Mouse (Mus musculus): ENCODE data around the gene Cachd1. TPM values are rescaled to one million over a fixed set of nuclear protein-coding genes. Genes with fewer than 3 reads are reported as not detected.

Cachd1 gene
- polyA plus RNA-seq, 1 experiment, result 3.9 TPM

DNA sequence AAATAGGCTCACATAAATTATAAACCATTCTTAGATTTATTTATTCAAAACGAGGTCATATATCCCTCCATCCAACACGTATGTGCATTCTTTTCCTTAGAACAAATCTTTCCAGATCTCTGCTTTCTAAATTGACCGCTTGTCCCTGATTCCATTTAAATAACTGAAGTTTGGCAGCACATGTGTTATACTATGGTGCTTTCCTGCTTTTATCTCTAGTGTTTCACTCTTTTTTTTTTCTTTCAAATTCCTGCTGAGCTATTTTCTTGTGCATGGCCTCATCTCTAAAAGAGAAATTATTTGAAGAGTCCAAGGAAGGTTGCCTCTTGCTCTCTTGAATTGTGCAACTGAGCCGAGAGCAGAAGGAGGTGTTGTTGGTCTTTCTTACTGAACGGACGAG, 147.1 kb downstream of the Cachd1 start:
- H3K36me3 ChIP-seq (ENCODE audit: control insufficient read depth, insufficient read depth), result peaks cover 5% of the 10 kb centered on the region
- TF ChIP-seq MYOD1 (IDR thresholded peaks at IDR 0.05; ENCODE audit: control insufficient read depth in 1 of 3, insufficient read length in 2 of 3, low read depth in 2 of 3) (no peak), USF1 (IDR thresholded peaks at IDR 0.05; ENCODE audit: low read depth) (no peak), CEBPB (IDR thresholded peaks at IDR 0.05; ENCODE audit: insufficient read depth, poor library complexity, severe bottlenecking) (no peak), REST (IDR thresholded peaks at IDR 0.05; ENCODE audit: insufficient read depth, insufficient read length) (no peak), SRF (IDR thresholded peaks at IDR 0.05; ENCODE audit: control insufficient read depth, insufficient read length, low read depth) (no peak), TCF12 (IDR thresholded peaks at IDR 0.05; ENCODE audit: insufficient read depth, poor library complexity, severe bottlenecking) (no peak), POLR2AphosphoS2 (IDR thresholded peaks at IDR 0.05; ENCODE audit: insufficient read length, low read depth) (no peak), MAX (IDR thresholded peaks at IDR 0.05; ENCODE audit: low read depth) (no peak), POLR2A (IDR thresholded peaks at IDR 0.05; ENCODE audit: insufficient read length, low read depth) (no peak), TCF3 (IDR thresholded peaks at IDR 0.05; ENCODE audit: insufficient read length, low read depth) (no peak), MYOG (IDR thresholded peaks at IDR 0.05; ENCODE audit: control insufficient read depth in 1 of 3, insufficient read depth in 1 of 3, insufficient read length in 2 of 3, low read depth in 2 of 3) (no peak), E2F4 (IDR thresholded peaks at IDR 0.05; ENCODE audit: insufficient read depth) (no peak)
- H3K27me3 ChIP-seq (ENCODE audit: control insufficient read depth, insufficient read depth, insufficient read length), result no peaks in the 10 kb centered on the region
- H3K79me2 ChIP-seq (ENCODE audit: control insufficient read depth, insufficient read depth), result no peaks in the 10 kb centered on the region
- no peak overlapping the region for H3K4me3 ChIP-seq
- H3K4me2 ChIP-seq (ENCODE audit: low read depth), result no peak overlapping the region
- no peak overlapping the region for H3ac ChIP-seq (ENCODE audit: control insufficient read depth, insufficient read length)

DNA sequence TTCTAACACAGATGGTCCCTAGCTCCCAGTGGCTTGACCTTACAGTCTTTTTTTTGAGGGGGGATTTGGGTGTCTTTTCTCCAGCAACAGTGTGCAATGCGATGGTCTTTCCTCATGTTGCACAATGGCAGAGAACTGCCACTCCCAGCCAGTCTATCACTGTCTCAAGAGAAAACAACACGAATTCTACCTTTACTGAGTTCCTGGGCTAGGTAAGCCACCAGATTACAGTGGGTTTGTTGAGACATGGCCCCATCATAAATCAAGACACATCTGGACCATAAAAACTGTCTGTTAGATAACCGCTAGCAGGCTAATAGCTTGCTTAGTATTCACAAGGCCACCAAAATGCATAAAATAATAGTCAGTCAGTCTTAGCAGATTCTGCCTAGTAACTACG, 147.8 kb downstream of the Cachd1 start:
- H3K79me2 ChIP-seq (ENCODE audit: control insufficient read depth, insufficient read depth), result no peaks in the 10 kb centered on the region
- peaks cover 5% of the 10 kb centered on the region for H3K36me3 ChIP-seq (ENCODE audit: control insufficient read depth, insufficient read depth)
- H3K4me2 ChIP-seq (ENCODE audit: low read depth), result no peak overlapping the region
- TF ChIP-seq MYOD1 (IDR thresholded peaks at IDR 0.05; ENCODE audit: control insufficient read depth in 1 of 3, insufficient read length in 2 of 3, low read depth in 2 of 3) (no peak), SRF (IDR thresholded peaks at IDR 0.05; ENCODE audit: control insufficient read depth, insufficient read length, low read depth) (no peak), E2F4 (IDR thresholded peaks at IDR 0.05; ENCODE audit: insufficient read depth) (no peak), USF1 (IDR thresholded peaks at IDR 0.05; ENCODE audit: low read depth) (no peak), TCF12 (IDR thresholded peaks at IDR 0.05; ENCODE audit: insufficient read depth, poor library complexity, severe bottlenecking) (no peak), TCF3 (IDR thresholded peaks at IDR 0.05; ENCODE audit: insufficient read length, low read depth) (no peak), MYOG (IDR thresholded peaks at IDR 0.05; ENCODE audit: control insufficient read depth in 1 of 3, insufficient read depth in 1 of 3, insufficient read length in 2 of 3, low read depth in 2 of 3) (no peak)
- H3K4me3 ChIP-seq, result no peak overlapping the region
- no peak overlapping the region for H3ac ChIP-seq (ENCODE audit: control insufficient read depth, insufficient read length)
- no peaks in the 10 kb centered on the region for H3K27me3 ChIP-seq (ENCODE audit: control insufficient read depth, insufficient read depth, insufficient read length)

DNA sequence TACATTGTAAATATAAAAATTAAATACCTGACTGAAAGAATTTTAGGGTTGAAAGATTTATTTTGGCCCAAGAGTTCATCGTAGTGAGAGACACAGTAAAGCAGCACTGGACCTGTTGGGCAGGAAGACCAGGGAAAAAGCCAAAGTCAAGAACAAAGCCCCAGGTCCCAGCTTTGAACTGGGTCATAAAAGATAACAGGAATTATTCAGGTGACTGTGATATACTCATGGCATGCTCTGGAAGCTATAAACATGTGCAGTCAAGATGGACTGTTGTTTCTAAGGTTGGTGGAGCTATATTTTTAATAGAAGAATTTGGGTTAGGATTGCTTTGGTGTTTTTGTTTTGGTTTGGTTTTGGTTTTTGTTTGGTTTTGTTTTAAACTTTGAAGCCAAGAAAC, 148.7 kb downstream of the Cachd1 start:
- TF ChIP-seq TCF12 (IDR thresholded peaks at IDR 0.05; ENCODE audit: insufficient read depth, poor library complexity, severe bottlenecking) (no peak), REST (IDR thresholded peaks at IDR 0.05; ENCODE audit: insufficient read depth, insufficient read length) (no peak), SRF (IDR thresholded peaks at IDR 0.05; ENCODE audit: control insufficient read depth, insufficient read length, low read depth) (no peak), POLR2AphosphoS2 (IDR thresholded peaks at IDR 0.05; ENCODE audit: insufficient read length, low read depth) (no peak), MYOD1 (IDR thresholded peaks at IDR 0.05; ENCODE audit: control insufficient read depth in 1 of 3, insufficient read length in 2 of 3, low read depth in 2 of 3) (no peak), MYOG (IDR thresholded peaks at IDR 0.05; ENCODE audit: control insufficient read depth in 1 of 3, insufficient read depth in 1 of 3, insufficient read length in 2 of 3, low read depth in 2 of 3) (no peak), POLR2A (IDR thresholded peaks at IDR 0.05; ENCODE audit: insufficient read length, low read depth) (no peak), USF1 (IDR thresholded peaks at IDR 0.05; ENCODE audit: low read depth) (no peak), CEBPB (IDR thresholded peaks at IDR 0.05; ENCODE audit: insufficient read depth, poor library complexity, severe bottlenecking) (no peak), E2F4 (IDR thresholded peaks at IDR 0.05; ENCODE audit: insufficient read depth) (no peak), TCF3 (IDR thresholded peaks at IDR 0.05; ENCODE audit: insufficient read length, low read depth) (no peak), MAX (IDR thresholded peaks at IDR 0.05; ENCODE audit: low read depth) (no peak)
- Histone ChIP-seq H3K4me3 (no peak overlapping the region), H3K79me2 (ENCODE audit: control insufficient read depth, insufficient read depth) (no peaks in the 10 kb centered on the region), H3K27me3 (ENCODE audit: control insufficient read depth, insufficient read depth, insufficient read length) (no peaks in the 10 kb centered on the region), H3K4me2 (ENCODE audit: low read depth) (no peak overlapping the region), H3K36me3 (ENCODE audit: control insufficient read depth, insufficient read depth) (peaks cover 2% of the 10 kb centered on the region), H3ac (ENCODE audit: control insufficient read depth, insufficient read length) (no peak overlapping the region)

DNA sequence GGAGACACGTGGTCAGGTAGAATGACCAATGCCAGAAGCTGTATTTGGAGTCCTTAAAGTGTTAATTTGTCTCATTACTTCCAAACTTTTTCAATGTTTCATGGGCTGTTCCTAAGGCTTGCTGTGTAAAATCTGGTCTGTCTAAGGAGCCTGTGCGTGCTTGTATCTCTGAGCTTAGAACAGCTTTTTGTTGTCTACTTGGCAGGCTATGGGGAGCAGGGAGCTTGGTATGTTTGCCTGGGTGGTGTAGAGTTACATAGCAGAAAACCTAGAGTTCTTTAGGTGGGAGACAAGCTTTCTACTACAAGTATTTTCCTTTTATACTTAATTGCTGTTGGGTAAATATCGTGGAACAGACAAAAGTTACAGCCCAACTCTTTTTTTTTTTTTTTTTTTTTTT, 150.1 kb downstream of the Cachd1 start:
- Histone ChIP-seq H3K4me2 (ENCODE audit: low read depth) (no peak overlapping the region), H3K36me3 (ENCODE audit: control insufficient read depth, insufficient read depth) (no peaks in the 10 kb centered on the region), H3K4me3 (no peak overlapping the region), H3K79me2 (ENCODE audit: control insufficient read depth, insufficient read depth) (no peaks in the 10 kb centered on the region), H3ac (ENCODE audit: control insufficient read depth, insufficient read length) (no peak overlapping the region), H3K27me3 (ENCODE audit: control insufficient read depth, insufficient read depth, insufficient read length) (no peaks in the 10 kb centered on the region)
- TF ChIP-seq USF1 (IDR thresholded peaks at IDR 0.05; ENCODE audit: low read depth) (no peak), POLR2A (IDR thresholded peaks at IDR 0.05; ENCODE audit: insufficient read length, low read depth) (no peak), REST (IDR thresholded peaks at IDR 0.05; ENCODE audit: insufficient read depth, insufficient read length) (no peak), SRF (IDR thresholded peaks at IDR 0.05; ENCODE audit: control insufficient read depth, insufficient read length, low read depth) (no peak), E2F4 (IDR thresholded peaks at IDR 0.05; ENCODE audit: insufficient read depth) (no peak), MYOD1 (IDR thresholded peaks at IDR 0.05; ENCODE audit: control insufficient read depth in 1 of 3, insufficient read length in 2 of 3, low read depth in 2 of 3) (no peak), TCF12 (IDR thresholded peaks at IDR 0.05; ENCODE audit: insufficient read depth, poor library complexity, severe bottlenecking) (no peak), MYOG (IDR thresholded peaks at IDR 0.05; ENCODE audit: control insufficient read depth in 1 of 3, insufficient read depth in 1 of 3, insufficient read length in 2 of 3, low read depth in 2 of 3) (no peak), CEBPB (IDR thresholded peaks at IDR 0.05; ENCODE audit: insufficient read depth, poor library complexity, severe bottlenecking) (no peak)

DNA sequence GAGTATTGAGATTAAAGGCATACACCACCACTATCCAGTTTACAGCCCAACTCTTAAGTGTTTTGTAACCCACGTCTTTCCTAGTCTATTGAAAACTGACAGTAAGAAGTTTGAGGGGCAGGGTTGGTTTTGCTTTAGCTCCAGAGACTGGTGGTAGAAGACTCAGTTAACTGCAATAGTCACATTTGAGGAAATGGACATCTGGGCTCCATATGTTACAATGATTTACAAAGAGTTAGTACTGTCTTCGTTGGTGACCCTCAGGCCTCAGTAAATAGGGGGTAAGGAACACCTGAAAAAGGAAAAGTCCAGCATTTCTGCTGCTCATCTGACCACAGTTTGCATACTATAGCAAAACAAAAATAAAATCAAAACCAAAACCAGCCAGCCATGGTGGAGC, 150.6 kb downstream of the Cachd1 start:
- Histone ChIP-seq H3K36me3 (ENCODE audit: control insufficient read depth, insufficient read depth) (no peaks in the 10 kb centered on the region), H3K4me2 (ENCODE audit: low read depth) (no peak overlapping the region), H3K79me2 (ENCODE audit: control insufficient read depth, insufficient read depth) (no peaks in the 10 kb centered on the region), H3ac (ENCODE audit: control insufficient read depth, insufficient read length) (no peak overlapping the region), H3K4me3 (no peak overlapping the region), H3K27me3 (ENCODE audit: control insufficient read depth, insufficient read depth, insufficient read length) (no peaks in the 10 kb centered on the region)
- no peak for TF ChIP-seq MYOD1 (IDR thresholded peaks at IDR 0.05; ENCODE audit: control insufficient read depth in 1 of 3, insufficient read length in 2 of 3, low read depth in 2 of 3)
